ENCODE assay signal across 18 mouse cellular contexts in genomic region chr5:110555198-110555597, GRCm38 (mm10). TPM values are rescaled to one million over a fixed set of nuclear protein-coding genes. Genes with fewer than 3 reads are reported as not detected.
"Had no signal": no experiment of that assay in that cellular context is flagged by ENCODE, and none has a peak within 500 bp of the region (broad histone marks: within the 10 kb centered on the region; RNA-seq: fewer than 3 reads in every experiment).

No protein-coding gene starts in this region.

- H3K27me3 ChIP-seq: midbrain, embryonic 13.5 days; midbrain, embryonic 15.5 days; neural tube, embryonic 13.5 days; neural tube, embryonic 15.5 days had no signal

- H3K9ac ChIP-seq: lung, embryonic 14.5 days; midbrain, embryonic 13.5 days; midbrain, embryonic 15.5 days; neural tube, embryonic 13.5 days; neural tube, embryonic 15.5 days had no signal

- H3K4me2 ChIP-seq: lung, embryonic 14.5 days; midbrain, embryonic 13.5 days; midbrain, embryonic 15.5 days; neural tube, embryonic 13.5 days; neural tube, embryonic 15.5 days had no signal

- DNase-seq: lung, adult 18-20 months; lung, embryonic 14.5 days; lung, postnatal 10 days; lung, postnatal 4 days; retina, postnatal 1 day; right cerebral cortex, adult 18-20 months; right cerebral cortex, postnatal 25 days; right cerebral cortex, postnatal 4 days; spleen, adult 18-20 months; thymus, adult 18-20 months; thymus, postnatal 14 days; thymus, postnatal 36 days had no signal

- H3K4me3 ChIP-seq: midbrain, embryonic 10.5 days; midbrain, embryonic 13.5 days; midbrain, embryonic 15.5 days; myocyte; neural tube, embryonic 13.5 days; neural tube, embryonic 15.5 days had no signal

- H3K9me3 ChIP-seq: midbrain, embryonic 10.5 days; midbrain, embryonic 13.5 days; midbrain, embryonic 15.5 days; neural tube, embryonic 13.5 days; neural tube, embryonic 15.5 days had no signal

- H3K4me1 ChIP-seq: midbrain, embryonic 13.5 days; midbrain, embryonic 15.5 days had no signal

- H3K36me3 ChIP-seq: midbrain, embryonic 10.5 days; midbrain, embryonic 13.5 days; midbrain, embryonic 15.5 days; neural tube, embryonic 13.5 days; neural tube, embryonic 15.5 days had no signal

- H3K27ac ChIP-seq: midbrain, embryonic 10.5 days; midbrain, embryonic 13.5 days; midbrain, embryonic 15.5 days; neural tube, embryonic 13.5 days; neural tube, embryonic 15.5 days had no signal

- ATAC-seq: midbrain, embryonic 13.5 days; midbrain, embryonic 15.5 days had no signal

RNA-seq across cellular contexts. Expression of gene Galnt9, which starts 11.0 kb away (rescaled TPM):
- polyA plus RNA-seq: lung, embryonic 14.5 days had no signal
